Mouse (Mus musculus): ENCODE measurements around the gene Siglecg.

DNA sequence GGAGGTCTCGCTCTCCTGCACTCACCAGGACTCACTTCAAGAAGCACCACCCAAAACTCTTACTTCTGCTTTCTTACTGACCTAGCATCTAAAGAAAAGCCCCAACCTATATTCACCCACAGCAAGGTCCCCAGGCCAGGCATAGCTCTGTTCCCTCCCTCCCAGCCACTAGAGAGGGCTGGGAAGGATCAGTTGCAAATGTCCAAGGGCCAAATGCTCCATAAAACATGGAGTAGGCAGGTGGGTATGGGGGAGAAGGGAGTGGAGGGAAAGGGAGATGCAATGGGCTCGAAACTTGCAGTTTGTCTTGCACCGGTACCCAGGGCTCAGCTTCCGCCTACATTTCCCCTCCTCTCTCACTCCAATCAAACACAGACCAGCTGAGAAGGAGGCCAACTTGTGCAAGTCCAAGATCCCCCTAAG is at the start of gene Siglecg:
- TF ChIP-seq CTCF (IDR thresholded peaks at IDR 0.05; ENCODE audit: low read depth) (no peak), EP300 (IDR thresholded peaks at IDR 0.05; ENCODE audit: low read depth) (no peak)
